Mouse (Mus musculus) forebrain, embryonic 10.5 days (tissue): Measurements from ENCODE around the gene Slc7a8. TPM values are rescaled to one million over a fixed set of nuclear protein-coding genes. Genes with fewer than 3 reads are reported as not detected.

ENCODE experiments used
- DNase-seq: peaks from one replicate; pipeline ENCODE4 v3.0.0-alpha.2; 2017; ENCODE audit warnings: low spot score; ENCODE audit errors: extremely low spot score
- H3K27ac ChIP-seq: fragments of 300-500 bp; sonication (generic); 2 replicates; pipeline ENCODE4 v1.5.1; 2016; ENCODE audit warnings: mild to moderate bottlenecking
- H3K27me3 ChIP-seq: fragments of 300-500 bp; sonication (generic); 2 replicates; pipeline ENCODE4 v1.6.1; 2016; ENCODE audit warnings: mild to moderate bottlenecking; ENCODE audit not compliant: poor library complexity, severe bottlenecking
- H3K36me3 ChIP-seq: fragments of 300-500 bp; sonication (generic); replicated peaks from 2 replicates; pipeline ENCODE4 v1.6.1; 2016; ENCODE audit warnings: mild to moderate bottlenecking, moderate library complexity
- H3K4me1 ChIP-seq: fragments of 300-500 bp; sonication (generic); 2 replicates; pipeline ENCODE4 v1.6.1; 2016
- H3K4me3 ChIP-seq: fragments of 300-500 bp; sonication (generic); 2 replicates; pipeline ENCODE4 v1.5.1; 2016; ENCODE audit warnings: mild to moderate bottlenecking, moderate library complexity
- H3K9me3 ChIP-seq: fragments of 300-500 bp; sonication (generic); 2 replicates; pipeline ENCODE4 v1.6.1; 2016; ENCODE audit warnings: mild to moderate bottlenecking, moderate library complexity
- WGBS: fragments of 180-500 bp; shearing (Covaris S2); methylation state at CpG from one replicate; pipeline ENCODE4 v1.1.7; 2016; 5-methylcytosine and 5-hydroxymethylcytosine counted together
- polyA plus RNA-seq: library from polyadenylated mRNA; unstranded; fragments of >200 nt; fragmentation: Nextera tagmentation; extraction: Ambion mirVana; gene quantifications from 2 replicates; pipeline ENCODE4 v1.2.1, GENCODE M21; 2016

Slc7a8 gene
- polyA plus RNA-seq, 1 experiment from 2014 or later = 1.0 TPM

DNA sequence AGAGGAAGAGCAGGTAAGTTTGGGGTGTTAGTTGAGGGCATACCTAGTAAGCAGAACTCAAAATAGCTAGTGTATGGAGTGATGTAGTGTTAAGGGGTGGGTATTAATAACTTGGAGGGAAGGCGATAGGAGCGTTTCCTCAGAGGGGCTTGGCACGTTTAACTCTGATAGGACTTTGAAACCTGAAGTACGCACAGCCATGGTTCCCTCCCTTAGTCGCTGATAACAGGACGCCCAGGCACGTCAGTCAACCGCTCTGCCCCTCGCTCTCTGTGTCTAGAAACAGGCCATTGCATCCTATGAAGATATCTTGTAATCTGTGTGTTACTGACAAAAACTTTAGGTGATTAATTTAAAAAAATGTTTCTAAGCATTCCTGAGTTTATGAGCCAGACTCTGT lies 35.7 kb downstream of the Slc7a8 start:
- no peaks in the 10 kb centered on the region for H3K9me3 ChIP-seq
- no peak overlapping the region for H3K27ac ChIP-seq
- no peaks in the 10 kb centered on the region; the same call in 1 of the 2 replicates for H3K4me1 ChIP-seq
- 91% methylated on average over 9 of the region's 9 CpGs for WGBS
- H3K4me3 ChIP-seq = no peak overlapping the region
- no peak for DNase-seq
- no peaks in the 10 kb centered on the region for H3K36me3 ChIP-seq
- H3K27me3 ChIP-seq = no peaks in the 10 kb centered on the region

DNA sequence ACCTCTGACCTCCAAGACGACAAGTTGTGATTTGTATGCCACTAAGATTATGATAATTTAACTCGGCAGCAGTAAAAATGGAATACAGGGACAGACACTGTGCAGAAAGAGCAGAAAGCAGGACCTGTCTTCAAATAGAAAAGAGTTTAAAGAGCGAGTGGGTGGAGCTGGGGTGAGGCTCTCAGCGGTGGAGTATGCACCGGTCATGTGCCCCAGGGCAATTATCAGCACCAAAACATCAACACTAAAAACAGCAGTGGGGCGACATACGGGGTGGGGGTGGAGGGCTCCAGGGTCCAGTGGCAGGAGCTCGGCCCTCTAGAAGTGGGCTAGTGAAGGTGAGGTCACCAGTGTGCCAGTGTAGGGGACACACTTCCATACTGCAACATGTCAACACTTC lies 37.3 kb downstream of the Slc7a8 start:
- no peak for DNase-seq
- H3K27me3 ChIP-seq = no peaks in the 10 kb centered on the region
- no peak overlapping the region for H3K27ac ChIP-seq
- no peak overlapping the region for H3K4me3 ChIP-seq
- H3K9me3 ChIP-seq = no peaks in the 10 kb centered on the region
- no peaks in the 10 kb centered on the region for H3K36me3 ChIP-seq
- WGBS = 82% methylated on average over 8 of the region's 8 CpGs
- H3K4me1 ChIP-seq = no peaks in the 10 kb centered on the region; the same call in 1 of the 2 replicates

DNA sequence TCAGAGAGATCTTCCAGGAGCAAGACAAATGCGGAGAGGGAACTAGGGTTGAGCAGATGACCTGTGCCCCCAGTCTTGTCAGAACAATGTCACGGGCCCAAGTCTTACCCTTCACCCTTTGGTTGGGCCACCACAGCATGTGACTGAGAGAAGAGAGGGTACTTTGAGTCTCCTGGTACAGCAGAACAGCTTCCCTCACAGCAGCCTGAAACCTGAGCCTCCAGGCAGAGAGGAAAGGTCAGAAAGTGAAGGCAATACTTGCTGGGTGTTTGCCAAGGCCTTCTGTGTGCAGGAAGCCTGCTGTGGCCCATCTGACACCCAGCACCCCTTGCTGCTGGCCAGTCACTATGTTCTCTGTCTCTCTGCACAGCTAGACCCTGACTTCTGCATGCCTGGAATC lies 39.4 kb downstream of the Slc7a8 start:
- no peaks in the 10 kb centered on the region for H3K9me3 ChIP-seq
- H3K27ac ChIP-seq = no peak overlapping the region
- no peak for DNase-seq
- H3K36me3 ChIP-seq = no peaks in the 10 kb centered on the region
- no peaks in the 10 kb centered on the region for H3K27me3 ChIP-seq
- 74% methylated on average over 2 of the region's 2 CpGs for WGBS
- no peak overlapping the region for H3K4me3 ChIP-seq
- H3K4me1 ChIP-seq = peaks cover 7% of the 10 kb centered on the region

DNA sequence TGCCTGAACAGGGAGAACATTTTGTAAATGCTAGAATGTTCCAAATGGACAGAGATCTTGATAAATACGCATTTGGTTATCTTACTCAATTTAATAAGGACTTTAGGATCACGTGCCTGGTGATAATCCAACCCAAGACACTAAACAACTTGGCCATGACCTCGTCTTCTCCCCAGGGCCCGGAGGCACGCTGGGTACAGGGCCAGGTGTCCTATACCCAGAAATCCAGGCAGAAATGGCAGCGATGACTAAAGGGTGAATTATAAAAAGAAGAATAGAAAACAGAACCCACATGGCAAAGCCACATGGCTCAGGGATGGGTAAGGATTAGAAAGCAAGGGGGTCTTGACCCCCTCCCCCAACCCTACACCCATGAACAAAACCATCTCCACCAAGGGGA lies 40.0 kb downstream of the Slc7a8 start:
- DNase-seq = no peak
- H3K27ac ChIP-seq = no peak overlapping the region
- no peaks in the 10 kb centered on the region for H3K9me3 ChIP-seq
- no peaks in the 10 kb centered on the region for H3K36me3 ChIP-seq
- no peaks in the 10 kb centered on the region for H3K27me3 ChIP-seq
- peaks cover 14% of the 10 kb centered on the region for H3K4me1 ChIP-seq
- WGBS = 92% methylated on average over 6 of the region's 6 CpGs
- no peak overlapping the region for H3K4me3 ChIP-seq

DNA sequence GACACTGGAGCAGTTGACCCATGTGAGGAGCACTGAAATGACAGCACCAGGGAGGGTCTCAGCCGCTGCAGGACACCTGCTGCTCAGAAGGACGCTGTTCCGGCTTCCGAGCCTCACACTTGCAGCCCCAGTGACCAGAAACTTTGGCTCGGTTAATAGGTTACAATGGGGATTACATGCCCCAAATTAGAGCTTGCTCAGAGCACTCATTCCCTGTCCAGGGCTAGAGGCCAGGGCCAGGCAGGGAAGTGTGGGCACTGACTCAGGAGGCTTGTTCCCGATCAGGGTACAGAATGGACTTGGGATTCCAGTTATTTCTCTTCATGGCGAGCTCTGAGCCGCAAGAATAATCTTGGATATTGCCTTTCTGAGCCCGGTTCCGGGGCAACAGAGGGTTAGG lies 44.1 kb downstream of the Slc7a8 start:
- DNase-seq = no peak
- 0 out of 2 replicates have a peak overlapping the region, but pooled peaks have one; percentile 20 for H3K27ac ChIP-seq
- 52% methylated on average over 10 of the region's 10 CpGs for WGBS
- no peaks in the 10 kb centered on the region for H3K27me3 ChIP-seq
- no peaks in the 10 kb centered on the region for H3K9me3 ChIP-seq
- H3K4me1 ChIP-seq = peaks cover 19% of the 10 kb centered on the region
- no peak overlapping the region for H3K4me3 ChIP-seq
- H3K36me3 ChIP-seq = no peaks in the 10 kb centered on the region

DNA sequence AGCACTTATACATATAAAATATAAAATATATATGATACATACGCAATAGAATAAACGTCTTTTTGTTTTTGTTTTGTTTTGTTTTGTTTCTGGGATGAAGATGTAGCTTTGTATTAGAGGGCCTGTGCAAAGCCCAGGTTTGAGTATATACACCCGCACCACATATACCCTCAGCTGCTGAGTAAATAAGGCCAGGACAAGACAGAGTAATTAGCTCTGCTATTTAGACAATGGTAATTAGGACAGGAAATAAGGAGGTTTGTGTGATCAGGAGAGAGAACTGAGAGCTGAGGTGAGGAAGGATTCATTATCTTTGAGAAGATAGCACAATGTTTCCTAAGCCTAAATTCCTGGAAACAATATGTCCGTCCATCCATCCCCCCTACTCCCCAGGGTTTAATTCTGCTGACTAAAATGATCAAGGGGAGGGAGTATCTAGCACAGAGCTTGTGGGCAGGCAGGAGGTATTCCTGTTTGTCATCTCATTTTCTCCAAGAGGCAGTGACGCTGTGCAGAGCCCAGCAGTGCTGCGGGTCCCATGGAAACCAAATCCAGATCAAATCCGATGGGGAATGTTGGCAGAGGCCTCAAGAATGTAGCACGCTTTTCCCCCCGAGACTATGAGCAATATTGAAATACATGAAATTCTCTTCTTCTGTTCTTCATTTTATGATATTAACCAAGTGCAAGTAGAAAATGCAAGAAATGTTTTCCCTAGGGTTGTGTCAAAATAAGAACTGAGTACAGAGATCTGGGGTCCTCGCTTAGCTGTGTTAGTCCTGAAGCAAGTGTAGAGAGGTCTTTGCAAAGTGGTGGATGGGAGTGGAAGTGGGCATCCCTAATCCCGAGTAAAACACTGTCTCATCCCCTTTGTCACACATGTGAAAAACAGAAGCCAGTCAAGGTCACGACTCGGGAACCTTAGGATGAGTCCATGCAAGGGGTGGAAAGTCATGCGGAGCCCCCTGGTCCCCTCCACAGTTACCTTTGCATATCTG lies 44.9 kb downstream of the Slc7a8 start:
- WGBS = 63% methylated on average over 14 of the region's 14 CpGs
- Histone ChIP-seq H3K27me3 (no peaks in the 10 kb centered on the region), H3K9me3 (no peaks in the 10 kb centered on the region), H3K4me1 (peaks cover 19% of the 10 kb centered on the region), H3K27ac (0 out of 2 replicates have a peak overlapping the region, but pooled peaks have one; percentile 20), H3K4me3 (no peak overlapping the region), H3K36me3 (no peaks in the 10 kb centered on the region)
- DNase-seq = no peak

DNA sequence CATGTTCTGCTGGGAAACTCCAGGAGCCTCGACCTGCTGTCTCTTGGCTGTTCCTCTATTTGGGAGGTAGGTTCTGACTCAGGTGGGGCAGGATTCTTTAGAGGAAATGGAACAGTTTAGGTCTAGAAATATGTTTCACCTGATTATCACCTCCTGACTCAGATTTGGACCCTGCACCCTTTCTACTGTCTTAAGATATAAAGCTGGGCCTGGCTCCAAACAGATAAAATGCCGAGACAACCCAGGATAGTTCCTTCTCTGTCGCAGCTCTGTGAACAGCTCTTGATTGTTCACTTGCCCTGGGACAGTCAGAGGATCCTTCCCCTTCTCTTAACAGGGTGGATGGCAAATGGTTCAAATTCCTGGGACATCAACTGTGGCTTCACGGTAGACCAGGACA lies 46.5 kb downstream of the Slc7a8 start:
- no peak overlapping the region for H3K27ac ChIP-seq
- no peak for DNase-seq
- 87% methylated on average over 4 of the region's 4 CpGs for WGBS

DNA sequence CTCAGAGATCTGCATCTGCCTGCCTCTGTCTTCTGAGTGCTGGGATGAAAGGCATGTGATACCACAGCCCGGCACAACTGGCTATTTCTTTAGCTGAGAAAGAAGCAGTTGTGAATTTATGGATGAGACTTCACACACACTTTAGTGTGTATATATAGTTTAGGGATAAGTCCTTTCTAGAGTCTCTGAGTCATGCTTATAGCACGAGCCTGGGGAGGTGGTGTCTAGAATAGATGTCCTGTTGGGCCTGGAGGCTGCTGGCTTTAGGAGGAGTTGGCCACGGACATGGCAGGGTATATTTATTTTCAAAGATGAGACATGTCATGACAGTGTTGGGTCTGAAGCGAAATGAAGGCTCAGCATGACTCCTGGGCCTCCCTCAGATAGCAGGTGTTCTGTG lies 47.7 kb downstream of the Slc7a8 start:
- WGBS = 88% methylated on average over 4 of the region's 4 CpGs
- no peak overlapping the region for H3K4me3 ChIP-seq
- H3K36me3 ChIP-seq = no peaks in the 10 kb centered on the region
- no peaks in the 10 kb centered on the region for H3K9me3 ChIP-seq
- peaks cover 24% of the 10 kb centered on the region for H3K4me1 ChIP-seq
- DNase-seq = no peak
- H3K27me3 ChIP-seq = peaks cover 6% of the 10 kb centered on the region; the same call in 1 of the 2 replicates
- H3K27ac ChIP-seq = no peak overlapping the region

More for the DNA sequence above, 46.5 kb downstream of the Slc7a8 start:
- Histone ChIP-seq H3K9me3 (no peaks in the 10 kb centered on the region), H3K4me3 (no peak overlapping the region), H3K4me1 (peaks cover 19% of the 10 kb centered on the region), H3K27me3 (no peaks in the 10 kb centered on the region), H3K36me3 (no peaks in the 10 kb centered on the region)

DNA sequence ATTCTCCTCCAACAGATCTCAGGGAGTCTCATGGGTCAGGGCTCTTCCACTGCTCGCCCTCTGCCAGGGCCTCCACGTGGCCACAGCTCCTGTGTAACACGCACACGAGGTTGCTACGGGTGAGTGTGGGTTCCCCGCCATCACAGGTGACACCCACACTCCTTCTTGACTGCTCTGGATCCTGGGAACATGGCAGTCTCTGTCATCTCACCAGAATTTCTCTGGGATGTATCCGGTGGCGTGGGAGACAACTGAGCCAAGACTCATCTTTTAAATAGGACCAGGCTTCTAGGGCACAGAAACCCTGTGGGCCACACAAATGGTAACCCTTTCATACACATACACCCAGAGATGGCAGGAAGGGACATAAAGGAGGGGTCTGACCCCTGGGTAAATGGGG lies 49.5 kb downstream of the Slc7a8 start:
- Histone ChIP-seq H3K27ac (no peak overlapping the region), H3K4me1 (peaks cover 15% of the 10 kb centered on the region), H3K36me3 (no peaks in the 10 kb centered on the region), H3K27me3 (peaks cover 6% of the 10 kb centered on the region; the same call in 1 of the 2 replicates), H3K4me3 (no peak overlapping the region), H3K9me3 (no peaks in the 10 kb centered on the region)
- WGBS = 90% methylated on average over 8 of the region's 8 CpGs
- DNase-seq = no peak

DNA sequence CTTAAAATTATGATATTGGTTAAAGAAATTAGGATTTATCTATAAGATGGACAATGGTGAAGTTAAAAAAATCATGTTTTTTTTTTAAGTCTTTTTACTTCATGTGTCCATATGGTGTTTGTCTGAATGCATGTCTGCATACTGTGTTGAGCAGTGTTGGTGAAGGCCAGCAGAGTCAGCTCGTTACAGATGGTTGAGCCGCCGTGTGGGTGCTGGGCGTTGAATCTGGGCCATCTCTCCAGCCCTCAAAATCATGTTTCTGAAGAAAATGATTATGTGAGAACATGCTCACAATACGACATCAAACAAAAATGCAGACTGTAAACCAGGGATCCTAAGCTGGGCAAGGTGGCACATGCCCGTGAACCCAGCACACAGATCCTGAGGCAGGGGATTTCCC lies 51.4 kb downstream of the Slc7a8 start:
- Histone ChIP-seq H3K27me3 (peaks cover 6% of the 10 kb centered on the region; the same call in 1 of the 2 replicates), H3K4me3 (no peak overlapping the region), H3K9me3 (no peaks in the 10 kb centered on the region), H3K27ac (no peak overlapping the region), H3K36me3 (no peaks in the 10 kb centered on the region), H3K4me1 (peaks cover 5% of the 10 kb centered on the region; the same call in 1 of the 2 replicates)
- WGBS = 91% methylated on average over 6 of the region's 6 CpGs
- no peak for DNase-seq

DNA sequence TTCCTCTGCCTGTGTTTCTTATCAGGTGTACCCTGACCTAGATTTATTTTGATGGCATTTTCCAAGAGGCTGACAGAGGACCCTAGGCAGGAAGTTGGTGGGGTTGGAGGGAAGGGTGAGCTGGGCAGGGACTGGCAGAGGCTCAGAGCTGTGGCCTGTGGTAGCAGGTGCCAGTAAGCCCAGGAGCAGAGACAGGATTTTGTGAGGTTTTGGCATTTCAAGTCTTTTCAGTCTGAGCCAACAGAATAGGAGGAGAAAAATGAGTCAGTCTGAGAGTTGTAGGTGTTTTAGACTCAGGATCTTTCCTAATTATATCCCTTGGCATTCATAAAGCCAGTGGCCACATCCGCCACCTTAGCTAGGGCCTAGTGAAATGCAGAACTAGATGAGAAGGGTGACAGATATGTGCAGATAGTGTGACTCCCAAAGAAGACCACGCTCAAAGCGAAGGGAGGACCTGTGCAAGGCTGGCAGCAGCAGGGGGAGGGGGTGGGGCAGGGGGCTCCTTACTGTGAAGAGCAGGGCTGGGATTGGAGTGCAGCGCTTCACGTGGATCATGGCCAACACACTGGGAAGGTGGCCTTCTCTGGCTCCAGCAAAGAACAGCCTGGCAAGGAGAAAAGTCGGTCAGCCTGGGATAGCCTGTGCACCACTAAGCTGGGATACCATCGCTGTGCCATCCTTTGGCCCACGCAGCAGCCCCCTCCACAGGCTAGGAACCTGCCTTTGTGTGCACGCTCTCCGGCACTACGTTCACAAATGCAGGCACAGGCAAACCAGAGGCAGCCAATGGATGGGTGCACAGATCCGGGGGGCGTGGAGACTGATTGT lies 52.7 kb downstream of the Slc7a8 start:
- no peaks in the 10 kb centered on the region for H3K9me3 ChIP-seq
- no peak for DNase-seq
- no peak overlapping the region for H3K4me3 ChIP-seq
- H3K4me1 ChIP-seq = peaks cover 5% of the 10 kb centered on the region; the same call in 1 of the 2 replicates
- 64% methylated on average over 13 of the region's 13 CpGs for WGBS
- H3K27me3 ChIP-seq = peaks cover 6% of the 10 kb centered on the region; the same call in 1 of the 2 replicates
- H3K27ac ChIP-seq = no peak overlapping the region
- no peaks in the 10 kb centered on the region for H3K36me3 ChIP-seq

DNA sequence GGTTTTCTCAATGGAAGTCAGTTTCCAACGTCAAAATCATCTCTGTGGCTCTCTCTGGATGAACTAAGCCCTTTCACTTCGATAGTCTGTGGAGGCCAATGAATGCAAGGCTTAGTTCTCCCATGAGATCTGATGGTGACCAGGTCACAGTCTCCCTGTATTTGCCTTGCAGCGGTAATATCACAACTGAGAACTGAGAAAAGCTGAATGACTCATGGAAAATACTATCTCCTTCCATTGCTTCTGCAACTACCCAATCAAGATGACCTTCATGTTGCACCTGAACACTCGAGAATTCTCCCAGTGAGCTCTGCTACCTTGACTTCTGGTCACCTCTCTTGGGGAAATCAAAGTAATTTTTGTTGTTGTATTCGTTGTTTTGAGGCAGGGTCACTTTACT lies 54.2 kb downstream of the Slc7a8 start:
- no peak overlapping the region for H3K27ac ChIP-seq
- WGBS = 84% methylated on average over 5 of the region's 5 CpGs
- H3K27me3 ChIP-seq = peaks cover 6% of the 10 kb centered on the region; the same call in 1 of the 2 replicates
- no peak for DNase-seq
- H3K4me1 ChIP-seq = peaks cover 5% of the 10 kb centered on the region; the same call in 1 of the 2 replicates
- no peaks in the 10 kb centered on the region for H3K36me3 ChIP-seq
- H3K4me3 ChIP-seq = no peak overlapping the region
- no peaks in the 10 kb centered on the region for H3K9me3 ChIP-seq
